Mouse (Mus musculus) hindbrain, postnatal 0 days (tissue): ENCODE measurements around the gene Ripk3. TPM values are rescaled to one million over a fixed set of nuclear protein-coding genes. Genes with fewer than 3 reads are reported as not detected.
A peak's percentile ranks its signal among the peaks of the same experiment; 100 is the strongest.
"Not testable (repeated sequence)": the region's sequence is repeated elsewhere in the genome, so short reads cannot be mapped to it uniquely, and the experiment has no call there.

Source experiments
- ATAC-seq: fragments of 200-750 bp; cut with Nextera tagmentation; 2 replicates; pipeline ENCODE4 v1.8.0; 2017; ENCODE audit warnings: mild to moderate bottlenecking, moderate TSS enrichment, moderate library complexity
- DNase-seq: peaks from one replicate; pipeline ENCODE4 v3.0.0-alpha.2; 2015; ENCODE audit warnings: low spot score
- H3K27ac ChIP-seq: fragments of 300-500 bp; sonication (generic); 2 replicates; pipeline ENCODE4 v1.5.1; 2014; ENCODE audit warnings: mild to moderate bottlenecking
- H3K27me3 ChIP-seq: fragments of 300-500 bp; sonication (generic); 2 replicates; pipeline ENCODE4 v1.6.1; 2014; ENCODE audit warnings: low read length, mixed read lengths; ENCODE audit not compliant: insufficient read depth
- H3K36me3 ChIP-seq: fragments of 300-500 bp; sonication (generic); 2 replicates; pipeline ENCODE4 v1.6.1; 2014; ENCODE audit warnings: low read length, mixed read lengths; ENCODE audit not compliant: insufficient read depth
- H3K4me1 ChIP-seq: fragments of 300-500 bp; sonication (generic); 2 replicates; pipeline ENCODE4 v1.6.1; 2014; ENCODE audit warnings: antibody characterized with exemption, low read length, mixed read lengths; ENCODE audit not compliant: insufficient read depth
- H3K4me2 ChIP-seq: fragments of 300-500 bp; sonication (generic); 2 replicates; pipeline ENCODE4 v1.6.1; 2014; ENCODE audit warnings: low read depth, mild to moderate bottlenecking, low read length, moderate library complexity, mixed read lengths
- H3K4me3 ChIP-seq: fragments of 300-500 bp; sonication (generic); 2 replicates; pipeline ENCODE4 v1.5.1; 2014; ENCODE audit warnings: low read length
- H3K9ac ChIP-seq: fragments of 300-500 bp; sonication (generic); replicated peaks from 2 replicates; pipeline ENCODE4 v1.6.1; 2014; ENCODE audit warnings: mild to moderate bottlenecking, low read length, moderate library complexity, mixed read lengths
- H3K9me3 ChIP-seq: fragments of 300-500 bp; sonication (generic); 2 replicates; pipeline ENCODE4 v1.6.1; 2016; ENCODE audit warnings: low read length, mixed read lengths
- CTCF ChIP-seq: IDR thresholded peaks from 2 replicates; pipeline ENCODE4 v1.5.1; 2016; ENCODE audit warnings: antibody characterized with exemption, control low read depth, low read depth
- WGBS: fragments of 180-500 bp; shearing (Covaris S2); extraction: QIAGEN DNeasy Blood & Tissue Kit; methylation state at CpG from one replicate; pipeline ENCODE4 v1.1.7; 2014; 5-methylcytosine and 5-hydroxymethylcytosine counted together
- polyA plus RNA-seq: library from polyadenylated mRNA; unstranded; fragments of >200 nt; fragmentation: Nextera tagmentation; extraction: Ambion mirVana; gene quantifications from 2 replicates; pipeline ENCODE4 v1.2.1, GENCODE M21; 2015
- total RNA-seq: library from RNA; depleted of rRNA; stranded (reverse); fragments of >200 nt; gene quantifications from 2 replicates; pipeline ENCODE4 v1.2.3, GENCODE M21; 2014

The Ripk3 gene
- total and polyA plus RNA-seq, 2 experiments from 2014 or later = 0.42 to 2.0 TPM

GRCm38 (mm10) chr14:55763166-55763565 lies 25.5 kb downstream of the Ripk3 start:
- Histone ChIP-seq H3K4me2 (peak overlapping the region; percentile 86; the same call in 1 of the 2 replicates), H3K9ac (no peak overlapping the region), H3K9me3 (no peaks in the 10 kb centered on the region), H3K4me3 (no peak overlapping the region), H3K36me3 (no peaks in the 10 kb centered on the region), H3K27me3 (peaks cover 6% of the 10 kb centered on the region), H3K27ac (no peak overlapping the region), H3K4me1 (peaks cover 10% of the 10 kb centered on the region; the same call in 1 of the 2 replicates)
- DNase-seq (no peak), ATAC-seq (no peak)
- no peak for TF ChIP-seq CTCF
- 64% methylated on average over 7 of the region's 7 CpGs for WGBS

- peak; percentile 66 for DNase-seq
- peak; percentile 75 for ATAC-seq
- TF ChIP-seq CTCF = peak; percentile 16; the same call in 1 of the 2 replicates
- Histone ChIP-seq H3K36me3 (no peaks in the 10 kb centered on the region), H3K4me2 (peak overlapping the region; percentile 86), H3K27me3 (peaks cover 6% of the 10 kb centered on the region), H3K9me3 (no peaks in the 10 kb centered on the region), H3K9ac (peak overlapping the region; percentile 65), H3K4me3 (peak overlapping the region; percentile 47), H3K4me1 (peaks cover 7% of the 10 kb centered on the region; the same call in 1 of the 2 replicates), H3K27ac (peak overlapping the region; percentile 65)
- 1% methylated on average over 74 of the region's 77 CpGs for WGBS
Measured at GRCm38 (mm10) chr14:55762001-55762821, 26.5 kb downstream of the Ripk3 start.

- Histone ChIP-seq H3K4me3 (peak within 1 kb of the TSS; percentile 47), H3K27ac (peak within 1 kb of the TSS; percentile 65), H3K4me1 (peaks cover 7% of the 10 kb centered on the region; the same call in 1 of the 2 replicates), H3K9ac (peak within 1 kb of the TSS; percentile 65), H3K36me3 (no peaks in the 10 kb centered on the region), H3K9me3 (no peaks in the 10 kb centered on the region), H3K27me3 (peaks cover 6% of the 10 kb centered on the region), H3K4me2 (peak within 1 kb of the TSS; percentile 86)
- TF ChIP-seq CTCF = no peak
- 82% methylated on average over 6 of the region's 6 CpGs for WGBS
- ATAC-seq (no peak), DNase-seq (no peak)
Measured at GRCm38 (mm10) chr14:55761163-55761562, 27.5 kb downstream of the Ripk3 start, which contains the start of gene Ltb4r2. Gene Ltb4r2 (plus strand): TSS chr14:55761428.

- peak overlapping the region; percentile 37 for H3K4me2 ChIP-seq
- DNase-seq (peak; percentile 86), ATAC-seq (peak; percentile 6; the same call in 1 of the 2 replicates)
- not testable (repeated sequence) for H3K9me3 ChIP-seq, H3K36me3 ChIP-seq, H3K4me1 ChIP-seq, H3K27ac ChIP-seq, H3K4me3 ChIP-seq, H3K27me3 ChIP-seq, H3K9ac ChIP-seq
- 6% methylated on average over 6 of the region's 6 CpGs for WGBS
- TF ChIP-seq CTCF = peak; percentile 84
Measured at GRCm38 (mm10) chr14:55760156-55760555, 28.5 kb downstream of the Ripk3 start.

GRCm38 (mm10) chr14:55758363-55758784 lies 30.3 kb downstream of the Ripk3 start, which contains the start of gene Cideb:
Gene Cideb (minus strand): TSS chr14:55758458.
- no peak for ATAC-seq
- H3K4me1 ChIP-seq = peaks cover 7% of the 10 kb centered on the region; the same call in 1 of the 2 replicates
- H3K36me3 ChIP-seq = peaks cover 21% of the 10 kb centered on the region
- H3K9ac ChIP-seq = no peak within 1 kb of the TSS
- peak within 1 kb of the TSS; percentile 42 for H3K4me2 ChIP-seq
- H3K27me3 ChIP-seq = no peaks in the 10 kb centered on the region; the same call in 1 of the 2 replicates
- DNase-seq = peak; percentile 81
- no peak within 1 kb of the TSS for H3K4me3 ChIP-seq
- H3K9me3 ChIP-seq = no peaks in the 10 kb centered on the region
- no peak within 1 kb of the TSS for H3K27ac ChIP-seq
- peak; percentile 80 for TF ChIP-seq CTCF
- 23% methylated on average over 8 of the region's 8 CpGs for WGBS

GRCm38 (mm10) chr14:55757566-55757965 lies 31.1 kb downstream of the Ripk3 start:
- no peak overlapping the region for H3K4me2 ChIP-seq
- H3K4me3 ChIP-seq = no peak overlapping the region
- no peaks in the 10 kb centered on the region for H3K27me3 ChIP-seq
- no peak for TF ChIP-seq CTCF
- H3K9me3 ChIP-seq = no peaks in the 10 kb centered on the region
- H3K4me1 ChIP-seq = peaks cover 3% of the 10 kb centered on the region; the same call in 1 of the 2 replicates
- DNase-seq (no peak), ATAC-seq (no peak)
- H3K36me3 ChIP-seq = peaks cover 27% of the 10 kb centered on the region
- no peak overlapping the region for H3K9ac ChIP-seq
- H3K27ac ChIP-seq = no peak overlapping the region
- WGBS = 84% methylated on average over 6 of the region's 6 CpGs
